Mouse (Mus musculus) bone marrow, adult 2 months (tissue): ENCODE results near the gene Gm28043.

Experiments
- CTCF ChIP-seq: fragments of 200-500 bp; IDR thresholded peaks from 2 replicates; pipeline ENCODE4 v1.5.1; 2011; ENCODE audit warnings: low read length, control low read depth; ENCODE audit not compliant: control insufficient read depth, insufficient read depth
- POLR2A ChIP-seq: fragments of 200-500 bp; IDR thresholded peaks from 2 replicates; pipeline ENCODE4 v1.6.1; 2011; ENCODE audit warnings: low read depth, mild to moderate bottlenecking, control low read depth, low read length, borderline replicate concordance; ENCODE audit not compliant: control insufficient read depth

DNA sequence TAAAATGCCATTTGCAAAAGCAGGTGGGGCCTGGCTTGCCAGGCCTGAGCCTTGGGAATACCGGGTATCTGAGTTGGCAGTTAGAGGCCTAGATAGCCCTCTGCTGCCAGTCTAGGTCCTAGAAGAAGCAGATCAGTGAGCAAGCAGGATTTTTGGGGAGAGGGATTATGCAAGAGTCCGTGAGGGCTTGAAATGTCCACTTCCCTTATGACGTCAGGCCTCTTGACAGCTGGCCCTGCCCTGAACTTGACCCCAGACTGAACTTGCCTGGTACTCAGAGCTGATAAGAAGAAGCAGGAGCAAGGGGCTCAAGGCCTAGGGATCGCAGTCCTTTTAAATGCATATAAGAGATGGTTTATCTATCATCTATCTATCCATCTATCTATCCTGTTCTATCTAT lies 13.3 kb upstream of the Gm28043 start:
- TF ChIP-seq CTCF: no peak
- TF ChIP-seq POLR2A: no peak
